Mouse (Mus musculus) brain, embryonic 14.5 days (tissue): ENCODE data around the gene Olfr822.

Experiments used
- CTCF ChIP-seq: fragments of 200-500 bp; IDR thresholded peaks from 2 replicates; pipeline ENCODE4 v1.5.1; 2012; ENCODE audit warnings: inconsistent platforms, mild to moderate bottlenecking, moderate library complexity, borderline replicate concordance; ENCODE audit not compliant: insufficient read depth, insufficient read length; ENCODE audit errors: extremely low read depth
- POLR2A ChIP-seq: fragments of 200-500 bp; IDR thresholded peaks from 2 replicates; pipeline ENCODE4 v1.6.1; 2012; ENCODE audit warnings: mild to moderate bottlenecking, inconsistent platforms, borderline replicate concordance; ENCODE audit not compliant: poor library complexity, insufficient read depth, insufficient read length, severe bottlenecking; ENCODE audit errors: extremely low read depth

DNA sequence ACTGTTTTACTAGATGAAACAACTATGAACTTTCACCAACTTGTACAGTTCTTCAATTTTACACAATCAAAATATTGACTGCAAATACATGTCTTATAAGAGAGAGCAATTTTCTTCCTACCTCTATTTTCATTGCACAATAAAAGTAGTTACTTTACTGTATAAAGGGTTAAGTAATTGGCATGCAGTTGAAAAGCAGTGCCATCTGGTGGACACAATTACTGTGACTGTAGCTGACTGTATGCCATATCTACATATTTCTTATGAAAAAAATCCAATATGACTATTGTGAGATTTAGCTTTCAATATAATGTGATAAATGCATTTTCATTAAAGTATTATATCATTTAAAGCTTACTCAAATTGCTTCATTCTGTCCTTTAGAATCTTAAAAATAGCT lies 25.1 kb downstream of the Olfr822 start:
- TF ChIP-seq CTCF (no peak), POLR2A (no peak)
